Mouse (Mus musculus): ENCODE results near the gene Myog. TPM values are rescaled to one million over a fixed set of nuclear protein-coding genes. Genes with fewer than 3 reads are reported as not detected.

The Myog gene
- polyA plus RNA-seq, 1 experiment from 2014 or later, result 29.0 TPM

- Histone ChIP-seq H3K4me1 (peaks cover 36% of the 10 kb centered on the region), H3K27ac (no peak overlapping the region), H3K9me3 (no peaks in the 10 kb centered on the region), H3K36me3 (no peaks in the 10 kb centered on the region), H3K4me2 (0 out of 2 replicates have a peak overlapping the region, but pooled peaks have one; percentile 37), H3K4me3 (no peak overlapping the region), H3K27me3 (no peaks in the 10 kb centered on the region), H3K9ac (0 out of 2 replicates have a peak overlapping the region, but pooled peaks have one; percentile 40)
- no peak for ATAC-seq (ENCODE audit: insufficient number of reproducible peaks, insufficient read depth, low FRiP score, low TSS enrichment, low read depth)
- WGBS, result 58% methylated on average over 20 of the region's 20 CpGs
Measured at GRCm38 (mm10) chr1:134331879-134332635, 42.3 kb downstream of the Myog start.

DNA sequence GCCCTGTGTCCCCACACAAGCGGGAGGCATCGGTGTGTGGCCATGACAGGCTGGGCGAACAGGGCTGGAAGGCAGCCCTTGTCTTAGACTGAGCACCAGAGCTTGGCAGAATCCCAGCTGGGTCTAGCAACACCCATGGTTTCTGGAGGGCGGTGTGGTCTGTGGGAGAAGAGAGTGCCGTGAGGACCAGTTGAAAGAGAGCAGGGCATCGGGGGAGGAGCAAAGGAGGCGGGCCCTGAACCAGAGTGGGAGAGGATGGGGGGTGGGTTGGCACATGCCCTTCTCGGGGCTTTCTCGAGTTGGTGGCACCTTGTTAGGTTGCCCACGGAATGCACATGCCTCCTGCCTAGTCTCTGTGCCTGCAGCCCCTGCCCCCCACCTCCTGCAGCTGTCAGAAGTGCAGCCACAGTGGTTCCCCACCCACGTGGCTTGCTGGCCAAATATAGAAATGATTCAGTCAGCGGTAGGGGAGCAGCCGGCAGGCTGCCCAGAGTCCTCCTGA is 43.0 kb downstream of the Myog start, which contains the start of gene Ppfia4:
Gene Ppfia4 (minus strand): TSS at position 159 of the 502 bp plus-strand sequence.
- H3K36me3 ChIP-seq, result no peaks in the 10 kb centered on the region
- 0 out of 2 replicates have a peak within 1 kb of the TSS, but pooled peaks have one; percentile 40 for H3K9ac ChIP-seq
- no peaks in the 10 kb centered on the region for H3K9me3 ChIP-seq
- peaks cover 36% of the 10 kb centered on the region for H3K4me1 ChIP-seq
- no peaks in the 10 kb centered on the region for H3K27me3 ChIP-seq
- 52% methylated on average over 13 of the region's 13 CpGs for WGBS
- peak; percentile 61; the same call in 1 of the 2 replicates for ATAC-seq (ENCODE audit: insufficient number of reproducible peaks, insufficient read depth, low FRiP score, low TSS enrichment, low read depth)
- H3K4me2 ChIP-seq, result peak within 1 kb of the TSS; percentile 37
- peak within 1 kb of the TSS; percentile 44 for H3K27ac ChIP-seq
- no peak within 1 kb of the TSS for H3K4me3 ChIP-seq

DNA sequence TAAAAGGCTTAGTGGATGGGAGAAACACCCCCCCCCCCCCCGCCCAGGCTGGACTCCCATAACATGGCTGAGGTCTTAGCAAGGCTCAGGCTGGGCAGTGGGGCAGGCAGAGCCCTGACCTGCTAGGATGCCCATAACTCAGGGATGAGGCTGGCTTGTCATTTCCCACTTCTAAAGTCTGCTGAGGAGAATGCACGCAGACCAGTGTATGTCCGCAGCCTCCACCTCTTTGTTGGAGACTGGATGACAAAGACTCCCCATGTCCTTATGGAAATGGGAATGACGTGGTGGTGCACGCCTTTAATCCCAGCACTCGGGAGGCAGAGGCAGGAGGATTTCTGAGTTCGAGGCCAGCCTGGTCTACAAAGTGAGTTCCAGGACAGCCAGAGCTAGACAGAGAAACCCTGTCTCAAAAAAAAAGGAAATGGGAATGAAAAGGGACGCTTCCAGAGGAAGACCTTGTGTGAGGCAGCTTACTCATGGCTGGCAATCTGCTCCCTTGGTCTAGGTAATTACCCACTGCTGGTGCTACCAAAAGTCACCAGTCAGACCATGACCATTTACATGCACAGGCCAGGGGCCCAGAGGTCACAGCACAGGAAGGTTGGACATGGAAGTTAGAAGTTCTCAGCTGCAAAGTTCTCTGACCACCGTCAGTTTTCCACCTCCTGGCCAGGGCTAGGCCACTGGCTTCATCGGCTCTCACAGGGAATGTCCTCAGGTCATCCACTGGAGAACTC is 43.8 kb downstream of the Myog start:
- Histone ChIP-seq H3K9ac (no peak overlapping the region), H3K27me3 (no peaks in the 10 kb centered on the region), H3K4me2 (no peak overlapping the region), H3K9me3 (no peaks in the 10 kb centered on the region), H3K4me3 (no peak overlapping the region), H3K27ac (no peak overlapping the region; the same call in 1 of the 2 replicates), H3K4me1 (peaks cover 36% of the 10 kb centered on the region), H3K36me3 (no peaks in the 10 kb centered on the region)
- WGBS, result 84% methylated on average over 10 of the region's 10 CpGs
- no peak for ATAC-seq (ENCODE audit: insufficient number of reproducible peaks, insufficient read depth, low FRiP score, low TSS enrichment, low read depth)

DNA sequence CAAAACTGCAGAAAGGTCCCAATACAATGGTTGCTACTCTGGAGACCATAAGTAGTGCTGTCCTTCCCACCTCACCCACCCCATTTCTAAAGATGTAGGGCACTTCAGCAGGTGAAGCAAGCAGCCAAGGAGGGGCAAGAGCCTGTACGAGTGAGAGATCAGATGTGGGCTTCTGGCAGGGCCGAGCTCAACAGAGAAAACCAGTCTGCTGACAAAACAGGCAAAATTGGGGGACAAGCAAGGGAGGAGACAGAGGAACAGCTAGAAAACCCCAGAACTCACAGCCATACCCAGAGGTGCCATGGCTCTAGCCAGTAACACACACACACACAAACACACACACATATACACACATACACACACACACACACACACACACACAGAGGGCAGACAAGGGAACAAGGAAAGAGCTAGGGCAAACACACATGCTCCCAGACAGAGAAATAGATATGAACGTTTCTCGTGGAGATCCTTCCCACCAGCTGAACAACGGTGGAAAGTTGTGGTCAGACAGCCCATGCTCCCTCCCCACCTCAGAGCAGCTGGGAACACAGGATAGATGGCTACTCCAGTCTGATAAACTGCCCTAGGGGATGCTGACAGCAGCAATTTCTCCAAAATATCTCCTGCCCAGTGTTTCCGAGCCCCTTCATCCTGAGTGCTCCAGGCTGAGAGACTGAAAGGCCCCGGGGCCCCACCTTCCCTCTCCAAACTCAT is 44.5 kb downstream of the Myog start:
- Histone ChIP-seq H3K27ac (no peak overlapping the region), H3K4me1 (peaks cover 36% of the 10 kb centered on the region), H3K9me3 (no peaks in the 10 kb centered on the region), H3K27me3 (no peaks in the 10 kb centered on the region), H3K4me3 (no peak overlapping the region), H3K4me2 (no peak overlapping the region), H3K36me3 (no peaks in the 10 kb centered on the region), H3K9ac (no peak overlapping the region)
- WGBS, result 64% methylated on average over 7 of the region's 7 CpGs
- no peak for ATAC-seq (ENCODE audit: insufficient number of reproducible peaks, insufficient read depth, low FRiP score, low TSS enrichment, low read depth)

DNA sequence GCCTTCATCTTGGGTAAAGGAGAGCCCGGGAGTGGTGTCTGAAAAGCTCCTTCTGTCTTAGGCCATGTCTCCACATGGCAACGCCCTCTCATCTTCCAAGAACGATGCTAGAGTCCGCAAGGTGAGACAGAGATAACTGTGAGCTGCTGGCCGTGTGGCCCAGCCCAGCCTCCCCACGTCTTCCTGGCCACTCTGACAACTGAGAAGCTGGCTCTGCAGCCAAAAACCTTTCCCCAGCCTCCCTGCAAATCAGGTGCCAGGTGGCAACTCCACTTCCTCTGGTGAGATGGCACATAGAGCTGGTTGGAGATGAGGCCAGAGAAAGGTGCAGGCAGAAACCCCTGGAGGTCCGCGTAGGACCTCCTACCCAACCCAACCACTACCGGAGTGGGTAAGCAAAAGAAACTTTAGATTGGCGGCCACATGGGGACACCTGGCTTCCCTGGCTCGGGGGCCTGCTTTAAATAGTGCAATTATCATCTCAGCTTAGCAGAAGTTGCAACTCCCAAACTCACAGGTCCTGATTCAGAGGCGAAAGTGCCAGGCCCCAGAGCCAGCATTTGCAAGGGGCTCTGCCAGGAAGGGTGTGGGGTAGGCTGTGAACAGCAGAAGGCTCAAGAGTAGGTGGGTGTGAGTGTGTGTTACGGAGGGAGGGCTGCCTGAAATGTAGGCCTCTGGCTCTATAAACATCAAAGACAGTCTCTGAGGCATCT is 45.6 kb downstream of the Myog start:
- H3K4me2 ChIP-seq, result no peak overlapping the region
- H3K9ac ChIP-seq, result no peak overlapping the region
- H3K27ac ChIP-seq, result no peak overlapping the region
- no peaks in the 10 kb centered on the region for H3K9me3 ChIP-seq
- no peak for ATAC-seq (ENCODE audit: insufficient number of reproducible peaks, insufficient read depth, low FRiP score, low TSS enrichment, low read depth)
- no peak overlapping the region for H3K4me3 ChIP-seq
- H3K27me3 ChIP-seq, result no peaks in the 10 kb centered on the region
- WGBS, result 64% methylated on average over 13 of the region's 13 CpGs
- H3K36me3 ChIP-seq, result no peaks in the 10 kb centered on the region
- peaks cover 36% of the 10 kb centered on the region for H3K4me1 ChIP-seq

DNA sequence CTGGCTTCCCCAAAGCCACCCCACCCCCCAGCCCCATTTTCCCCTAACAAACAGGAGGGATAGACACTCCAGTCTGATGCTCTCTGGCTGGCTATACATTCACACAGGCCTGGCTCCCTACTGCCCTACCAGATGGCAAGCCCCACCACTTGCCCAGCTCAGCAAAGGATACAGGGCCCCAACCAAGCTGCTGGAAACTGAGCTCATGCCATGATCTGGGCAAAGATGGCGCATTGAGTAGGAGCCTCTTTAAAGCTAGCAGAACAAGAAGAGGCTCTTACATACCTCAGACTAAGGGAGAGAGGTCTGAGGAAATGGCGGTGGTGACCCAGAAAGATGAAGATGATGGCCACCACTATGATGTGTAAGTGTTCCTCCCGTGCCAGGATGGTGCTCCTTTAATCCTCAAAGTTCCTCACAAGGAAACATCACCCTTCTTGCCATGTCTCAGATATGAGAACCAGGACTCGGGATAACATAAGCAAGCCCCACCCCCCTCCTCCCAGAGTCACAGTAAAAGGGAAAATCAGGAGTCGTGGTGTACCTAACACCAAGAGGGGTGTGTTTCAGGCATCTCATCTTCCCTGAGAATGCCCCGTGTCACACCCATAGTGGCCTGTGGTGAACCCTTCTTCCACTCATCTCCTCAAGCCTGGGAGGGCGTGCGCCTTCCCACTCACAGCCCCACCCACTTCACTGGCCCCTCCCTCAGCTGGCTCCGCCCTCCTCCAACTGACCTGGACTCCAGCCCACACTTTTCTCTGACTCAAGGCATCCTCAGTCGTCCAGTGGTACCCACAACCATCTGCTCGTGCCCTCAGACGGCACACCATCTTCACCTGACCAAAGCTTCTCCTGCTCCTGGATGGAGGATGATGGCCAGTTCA is 46.4 kb downstream of the Myog start:
- Histone ChIP-seq H3K4me3 (no peak overlapping the region), H3K27me3 (no peaks in the 10 kb centered on the region), H3K4me2 (no peak overlapping the region), H3K4me1 (peaks cover 36% of the 10 kb centered on the region), H3K36me3 (no peaks in the 10 kb centered on the region), H3K9me3 (no peaks in the 10 kb centered on the region), H3K27ac (no peak overlapping the region), H3K9ac (no peak overlapping the region)
- 87% methylated on average over 12 of the region's 12 CpGs for WGBS
- no peak for ATAC-seq (ENCODE audit: insufficient number of reproducible peaks, insufficient read depth, low FRiP score, low TSS enrichment, low read depth)

DNA sequence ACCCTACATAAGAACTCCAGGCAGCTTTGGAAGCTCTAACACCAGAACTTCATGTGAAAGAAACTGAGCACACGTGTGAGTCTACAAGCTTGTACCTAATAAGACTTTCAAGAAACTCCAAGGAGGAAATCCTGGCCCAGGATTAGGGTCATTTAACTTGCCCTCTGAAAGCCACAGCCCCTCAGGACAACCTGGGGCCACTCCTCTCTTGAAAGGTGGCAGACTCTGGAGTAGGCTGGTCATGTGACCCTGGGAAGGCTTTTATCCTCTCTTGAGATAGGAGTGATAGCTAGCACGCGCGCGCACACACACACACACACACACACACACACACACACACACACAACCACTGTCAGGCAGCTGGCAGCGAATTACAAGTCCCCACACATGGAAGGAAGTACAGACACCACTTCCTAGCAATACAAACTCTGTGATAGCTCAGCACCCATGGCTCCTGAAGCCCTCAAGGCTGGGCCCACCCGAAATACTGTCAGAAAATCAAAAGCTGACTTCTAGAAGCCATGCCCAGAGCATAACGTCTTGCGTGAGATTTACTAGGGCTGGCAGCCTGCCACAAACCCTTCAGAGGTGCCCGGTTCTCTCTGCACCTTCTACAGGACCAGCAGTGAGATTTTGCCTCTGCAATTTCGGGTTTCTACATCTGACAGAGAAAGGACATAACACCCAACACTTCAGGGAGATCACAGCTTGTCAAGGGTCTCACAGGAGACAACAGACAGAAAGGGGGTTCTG is 47.3 kb downstream of the Myog start:
- WGBS, result 80% methylated on average over 11 of the region's 11 CpGs
- H3K27me3 ChIP-seq, result no peaks in the 10 kb centered on the region
- no peak overlapping the region for H3K27ac ChIP-seq
- no peak overlapping the region for H3K4me2 ChIP-seq
- H3K4me1 ChIP-seq, result peaks cover 33% of the 10 kb centered on the region
- no peaks in the 10 kb centered on the region for H3K36me3 ChIP-seq
- no peak for ATAC-seq (ENCODE audit: insufficient number of reproducible peaks, insufficient read depth, low FRiP score, low TSS enrichment, low read depth)
- H3K4me3 ChIP-seq, result no peak overlapping the region
- no peak overlapping the region for H3K9ac ChIP-seq
- H3K9me3 ChIP-seq, result no peaks in the 10 kb centered on the region

DNA sequence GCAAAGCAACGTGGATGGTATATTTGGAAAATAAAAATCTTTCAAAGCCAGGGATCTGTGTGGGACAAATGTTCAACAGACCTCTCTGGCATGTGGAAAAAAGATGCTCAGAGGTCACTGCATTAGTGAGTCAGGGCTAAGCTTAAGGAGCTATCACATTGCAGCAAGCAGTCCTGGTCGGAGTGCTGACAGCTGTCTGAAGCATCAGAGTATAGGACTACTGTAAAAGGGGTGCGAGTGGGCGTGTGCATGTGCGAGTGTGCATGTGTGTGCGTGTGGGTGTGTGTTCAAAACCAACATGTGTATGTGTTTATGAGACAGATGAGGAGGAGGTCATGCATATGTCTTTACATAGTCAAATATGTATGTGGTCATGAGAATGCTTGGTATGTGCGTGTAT is 49.4 kb downstream of the Myog start:
- H3K9ac ChIP-seq, result no peak overlapping the region
- no peak for ATAC-seq (ENCODE audit: insufficient number of reproducible peaks, insufficient read depth, low FRiP score, low TSS enrichment, low read depth)
- H3K9me3 ChIP-seq, result no peaks in the 10 kb centered on the region
- H3K36me3 ChIP-seq, result no peaks in the 10 kb centered on the region
- WGBS, result 81% methylated on average over 7 of the region's 7 CpGs
- no peaks in the 10 kb centered on the region for H3K27me3 ChIP-seq
- H3K27ac ChIP-seq, result no peak overlapping the region
- H3K4me3 ChIP-seq, result no peak overlapping the region
- H3K4me2 ChIP-seq, result no peak overlapping the region
- H3K4me1 ChIP-seq, result peaks cover 34% of the 10 kb centered on the region

DNA sequence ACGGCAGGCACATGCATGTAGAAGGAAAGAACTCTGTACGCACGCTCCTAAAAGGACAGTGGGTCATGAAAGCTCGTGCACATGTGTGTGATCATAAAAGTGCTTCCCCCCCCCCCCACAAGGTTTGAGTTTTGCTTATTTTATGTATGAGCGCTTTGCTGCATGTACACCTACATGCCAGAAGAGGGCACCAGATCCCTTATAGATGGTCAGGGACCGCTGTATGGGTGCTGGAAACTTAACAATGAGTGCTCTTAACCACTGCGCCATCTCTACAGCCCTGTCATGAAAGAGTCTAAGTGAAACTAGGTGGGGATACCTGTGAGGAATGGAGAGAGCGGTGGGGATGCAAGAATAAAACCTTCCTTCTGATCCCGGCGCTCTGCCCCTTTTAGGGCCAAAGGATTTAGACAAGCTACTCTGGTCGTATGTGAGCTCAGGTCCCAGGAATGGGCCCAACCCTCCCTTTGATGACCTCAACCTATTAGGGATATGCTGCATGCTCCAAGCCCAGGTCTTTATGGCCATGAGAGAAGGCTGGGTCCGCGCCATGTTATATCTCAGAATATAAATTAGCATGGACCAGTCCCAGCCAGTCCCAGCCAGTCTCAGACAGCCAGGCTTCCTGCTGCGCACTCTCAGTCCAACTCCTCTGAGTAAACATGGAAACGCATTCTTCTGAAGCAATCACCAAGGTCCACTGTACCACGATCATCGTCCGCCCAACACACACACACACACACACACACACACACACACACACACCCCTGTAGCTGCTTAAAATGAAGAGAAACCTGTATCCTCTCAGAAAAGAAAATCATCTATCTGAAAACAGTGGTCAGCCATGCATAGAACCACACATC is 50.2 kb downstream of the Myog start:
- Histone ChIP-seq H3K27ac (no peak overlapping the region), H3K4me1 (peaks cover 30% of the 10 kb centered on the region; the same call in 1 of the 2 replicates), H3K27me3 (no peaks in the 10 kb centered on the region), H3K4me3 (no peak overlapping the region), H3K36me3 (no peaks in the 10 kb centered on the region), H3K4me2 (no peak overlapping the region), H3K9me3 (no peaks in the 10 kb centered on the region), H3K9ac (no peak overlapping the region)
- WGBS, result 94% methylated on average over 18 of the region's 18 CpGs
- ATAC-seq (ENCODE audit: insufficient number of reproducible peaks, insufficient read depth, low FRiP score, low TSS enrichment, low read depth), result no peak
